Mouse (Mus musculus) neural tube, embryonic 12.5 days (tissue): ENCODE measurements at regions not wholly inside any gene's neighbourhood (a gene's known extent, or its start where the extent isn't known, plus 50 kb on each side); places are given as distances from the start of the nearest gene placed in this dataset.

Experiments used
- ATAC-seq: fragments of 200-750 bp; cut with Nextera tagmentation; 2 replicates; pipeline ENCODE4 v1.8.0; 2017; ENCODE audit warnings: low read depth, mild to moderate bottlenecking, moderate TSS enrichment, moderate library complexity; ENCODE audit not compliant: low FRiP score
- H3K27ac ChIP-seq: fragments of 300-500 bp; sonication (generic); 2 replicates; pipeline ENCODE4 v1.5.1; 2016
- H3K27me3 ChIP-seq: fragments of 300-500 bp; sonication (generic); replicated peaks from 2 replicates; pipeline ENCODE4 v1.6.1; 2016; ENCODE audit warnings: mild to moderate bottlenecking
- H3K36me3 ChIP-seq: fragments of 300-500 bp; sonication (generic); 2 replicates; pipeline ENCODE4 v1.6.1; 2016; ENCODE audit warnings: mild to moderate bottlenecking
- H3K4me1 ChIP-seq: fragments of 300-500 bp; sonication (generic); 2 replicates; pipeline ENCODE4 v1.6.1; 2016
- H3K4me2 ChIP-seq: fragments of 300-500 bp; sonication (generic); replicated peaks from 2 replicates; pipeline ENCODE4 v1.6.1; 2016; ENCODE audit warnings: mild to moderate bottlenecking
- H3K4me3 ChIP-seq: fragments of 300-500 bp; sonication (generic); 2 replicates; pipeline ENCODE4 v1.5.1; 2016
- H3K9ac ChIP-seq: fragments of 300-500 bp; sonication (generic); 2 replicates; pipeline ENCODE4 v1.6.1; 2016; ENCODE audit warnings: mild to moderate bottlenecking
- H3K9me3 ChIP-seq: fragments of 300-500 bp; sonication (generic); 2 replicates; pipeline ENCODE4 v1.6.1; 2016; ENCODE audit warnings: mild to moderate bottlenecking
- WGBS: fragments of 180-500 bp; shearing (Covaris S2); methylation state at CpG from one replicate; pipeline ENCODE4 v1.1.7; 2016; 5-methylcytosine and 5-hydroxymethylcytosine counted together

DNA sequence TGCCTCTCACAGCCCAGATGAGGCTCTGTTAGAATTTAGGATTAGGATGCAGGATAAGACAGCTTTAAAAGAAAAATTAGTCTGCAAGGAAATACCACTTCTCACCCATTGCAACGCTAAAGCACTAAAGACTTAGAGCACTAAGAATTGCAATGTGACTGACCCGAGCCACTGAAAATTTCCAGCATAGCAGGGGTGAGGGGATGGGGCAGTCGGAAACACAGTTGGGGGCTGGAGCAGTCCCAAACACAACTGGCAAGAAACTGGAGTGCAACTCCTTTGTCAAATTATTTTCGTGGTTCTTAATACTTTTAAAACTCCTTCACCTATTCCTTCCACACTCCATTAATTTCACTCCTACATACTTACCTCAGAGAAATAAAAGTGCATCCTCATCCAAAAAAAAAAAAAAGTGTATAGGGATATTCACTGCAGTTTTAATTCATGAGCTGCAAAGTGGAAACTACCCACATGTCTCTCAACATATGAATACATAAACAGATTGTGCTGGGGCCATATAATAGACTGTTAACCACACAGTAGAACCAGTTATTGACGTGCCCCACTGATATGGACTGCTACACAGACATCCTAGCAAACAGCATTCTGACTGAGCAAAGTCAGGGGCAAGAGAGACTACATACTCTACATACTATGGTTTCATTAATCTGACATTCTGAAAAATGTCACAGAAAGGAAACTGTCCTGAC is 210.3 kb upstream of the Btbd3 start:
- H3K9me3 ChIP-seq: no peaks in the 10 kb centered on the region
- no peak overlapping the region for H3K4me2 ChIP-seq
- H3K4me3 ChIP-seq: no peak overlapping the region
- H3K27ac ChIP-seq: no peak overlapping the region
- WGBS: 54% methylated on average over 5 of the region's 5 CpGs
- no peaks in the 10 kb centered on the region for H3K4me1 ChIP-seq
- H3K36me3 ChIP-seq: no peaks in the 10 kb centered on the region
- H3K9ac ChIP-seq: no peak overlapping the region
- no peak for ATAC-seq
- no peaks in the 10 kb centered on the region for H3K27me3 ChIP-seq

DNA sequence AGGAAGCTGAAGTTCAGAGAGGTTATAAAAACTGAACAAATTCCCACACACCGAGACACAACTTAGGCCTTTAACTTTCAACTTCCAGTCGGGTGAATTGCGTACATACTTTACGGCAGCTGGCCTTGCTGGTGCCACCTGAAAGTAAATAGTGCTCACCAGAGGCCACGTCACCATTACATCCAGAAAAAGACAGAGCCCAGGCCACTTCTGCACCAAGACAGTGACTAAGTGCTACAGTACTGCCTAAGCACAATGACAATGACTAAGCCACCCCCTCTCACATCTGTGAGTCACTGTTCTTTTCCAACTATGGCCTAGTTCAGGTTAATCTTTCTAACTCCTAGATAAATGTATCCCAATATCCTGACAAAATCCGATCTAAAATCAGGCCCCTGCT is 215.7 kb upstream of the Btbd3 start:
- no peaks in the 10 kb centered on the region for H3K4me1 ChIP-seq
- no peaks in the 10 kb centered on the region for H3K36me3 ChIP-seq
- H3K9ac ChIP-seq: no peak overlapping the region
- no peaks in the 10 kb centered on the region for H3K9me3 ChIP-seq
- no peak for ATAC-seq
- H3K27me3 ChIP-seq: no peaks in the 10 kb centered on the region
- H3K4me3 ChIP-seq: no peak overlapping the region
- H3K27ac ChIP-seq: no peak overlapping the region
- H3K4me2 ChIP-seq: no peak overlapping the region
- 85% methylated on average over 6 of the region's 6 CpGs for WGBS

GRCm38 (mm10) chr2:138040302-138040701 is 216.1 kb upstream of the Btbd3 start:
- no peak for ATAC-seq
- 79% methylated on average over 5 of the region's 5 CpGs for WGBS

DNA sequence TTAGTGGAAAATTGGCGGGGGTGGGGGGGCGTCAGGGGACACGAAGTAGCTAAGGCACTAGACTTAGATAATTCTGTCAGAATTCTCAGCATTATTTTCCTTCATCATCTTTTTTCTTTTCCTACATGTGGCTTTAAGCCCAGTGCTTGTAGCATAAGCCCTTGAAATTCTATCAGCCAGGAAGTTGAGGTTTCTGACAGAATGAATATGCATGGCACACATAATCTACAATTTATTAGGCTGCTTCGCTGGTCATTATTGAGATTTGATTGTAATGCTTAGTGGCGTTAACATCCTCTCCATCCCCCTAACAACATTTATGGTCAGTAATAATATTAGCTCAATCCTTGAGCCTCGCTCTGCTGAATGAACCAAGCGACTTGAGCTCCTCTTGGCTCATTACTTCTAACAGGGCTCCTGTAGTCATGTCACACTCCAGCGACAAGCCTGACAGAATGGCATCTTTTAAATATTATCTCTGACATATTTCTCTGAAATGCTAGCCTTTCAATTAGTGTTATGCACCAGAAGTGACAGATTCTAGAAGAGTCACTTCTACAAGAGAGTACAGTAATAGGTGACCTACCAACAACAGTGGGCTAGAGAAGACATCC is 222.1 kb upstream of the Btbd3 start:
- Histone ChIP-seq H3K36me3 (no peaks in the 10 kb centered on the region), H3K4me1 (no peaks in the 10 kb centered on the region), H3K27ac (no peak overlapping the region), H3K4me2 (no peak overlapping the region), H3K9ac (no peak overlapping the region), H3K27me3 (no peaks in the 10 kb centered on the region), H3K9me3 (no peaks in the 10 kb centered on the region), H3K4me3 (no peak overlapping the region)
- no peak for ATAC-seq
- whole genome bisulfite sequencing: 82% methylated on average over 8 of the region's 8 CpGs

More at GRCm38 (mm10) chr2:138040302-138040701, 216.1 kb upstream of the Btbd3 start:
- H3K9me3 ChIP-seq: no peaks in the 10 kb centered on the region
- no peak overlapping the region for H3K27ac ChIP-seq
- no peaks in the 10 kb centered on the region for H3K36me3 ChIP-seq
- no peaks in the 10 kb centered on the region for H3K27me3 ChIP-seq
- no peaks in the 10 kb centered on the region for H3K4me1 ChIP-seq
- no peak overlapping the region for H3K4me2 ChIP-seq
- H3K4me3 ChIP-seq: no peak overlapping the region
- no peak overlapping the region for H3K9ac ChIP-seq

DNA sequence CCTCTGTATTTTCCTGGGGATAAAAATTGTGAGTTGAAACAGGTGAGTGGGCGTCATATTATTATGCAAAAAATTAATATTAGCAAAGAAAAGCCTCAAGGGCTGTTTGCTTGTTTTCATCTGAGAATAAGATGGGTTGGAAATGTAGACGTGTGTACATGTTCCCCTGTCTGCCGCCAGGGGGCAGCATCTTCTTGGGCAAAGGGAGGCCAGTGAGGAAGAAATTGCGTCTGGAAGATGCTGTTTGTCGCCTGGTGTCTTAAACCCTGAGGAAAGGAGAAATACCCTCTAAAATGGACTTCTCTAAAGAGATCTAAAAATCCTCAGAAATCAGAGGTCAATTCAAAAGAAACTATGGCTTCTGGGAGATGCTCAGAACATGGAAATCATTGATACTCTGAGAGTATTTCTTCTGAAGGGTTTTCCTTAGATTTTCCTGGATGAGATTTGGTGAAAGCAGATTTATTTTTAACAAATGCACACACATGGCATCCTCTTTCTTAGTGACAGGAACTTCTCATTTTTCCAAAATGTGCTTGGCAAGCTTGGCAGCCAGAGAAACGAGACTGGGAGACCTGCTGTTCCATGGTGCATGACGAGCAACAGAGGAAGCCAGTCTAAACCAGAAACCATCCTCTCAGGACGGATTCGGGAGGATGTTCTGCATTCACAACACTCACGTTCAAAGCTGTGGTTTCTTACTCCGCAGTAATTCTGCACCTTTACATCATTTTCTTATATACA is 222.8 kb upstream of the Btbd3 start:
- no peaks in the 10 kb centered on the region for H3K9me3 ChIP-seq
- no peak overlapping the region for H3K27ac ChIP-seq
- no peaks in the 10 kb centered on the region for H3K27me3 ChIP-seq
- no peak overlapping the region for H3K9ac ChIP-seq
- no peaks in the 10 kb centered on the region for H3K36me3 ChIP-seq
- H3K4me3 ChIP-seq: no peak overlapping the region
- 43% methylated on average over 11 of the region's 11 CpGs for WGBS
- peak; percentile 71; the same call in 1 of the 2 replicates for ATAC-seq
- no peak overlapping the region for H3K4me2 ChIP-seq
- no peaks in the 10 kb centered on the region for H3K4me1 ChIP-seq

GRCm38 (mm10) chr2:138027411-138027810 is 229.0 kb upstream of the Btbd3 start:
- Histone ChIP-seq H3K4me3 (no peak overlapping the region), H3K4me1 (no peaks in the 10 kb centered on the region), H3K27me3 (no peaks in the 10 kb centered on the region), H3K9ac (no peak overlapping the region), H3K36me3 (no peaks in the 10 kb centered on the region), H3K27ac (no peak overlapping the region), H3K9me3 (no peaks in the 10 kb centered on the region), H3K4me2 (no peak overlapping the region)
- 94% methylated on average over 1 of the region's 1 CpGs for WGBS
- ATAC-seq: no peak

DNA sequence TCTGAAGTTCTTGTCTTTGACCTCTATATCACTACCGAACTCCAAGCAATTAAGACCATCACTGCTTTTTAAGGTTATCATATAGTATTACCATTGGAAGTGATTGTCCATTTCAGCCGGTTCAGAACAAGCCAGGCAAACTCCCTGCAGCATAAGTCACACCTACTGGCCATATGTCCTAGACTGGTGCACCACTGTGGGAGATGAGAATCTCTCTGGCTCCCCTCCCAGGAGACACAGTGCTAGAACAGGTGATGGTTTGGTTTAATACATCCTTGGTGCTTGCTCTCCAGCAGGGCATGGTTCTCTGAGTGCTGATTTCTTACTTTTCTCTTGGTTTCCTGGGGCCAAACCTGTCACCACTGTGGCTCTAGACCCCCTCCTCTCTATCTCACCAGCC is 232.8 kb upstream of the Btbd3 start:
- no peak for ATAC-seq
- WGBS: 84% methylated on average over 2 of the region's 2 CpGs
- Histone ChIP-seq H3K9ac (no peak overlapping the region), H3K36me3 (no peaks in the 10 kb centered on the region), H3K9me3 (no peaks in the 10 kb centered on the region), H3K27ac (no peak overlapping the region), H3K27me3 (no peaks in the 10 kb centered on the region), H3K4me1 (no peaks in the 10 kb centered on the region), H3K4me3 (no peak overlapping the region), H3K4me2 (no peak overlapping the region)

GRCm38 (mm10) chr2:137981766-137982165 is 274.6 kb upstream of the Btbd3 start:
- Histone ChIP-seq H3K4me2 (no peak overlapping the region), H3K36me3 (no peaks in the 10 kb centered on the region), H3K27me3 (no peaks in the 10 kb centered on the region), H3K4me1 (no peaks in the 10 kb centered on the region), H3K27ac (no peak overlapping the region), H3K9ac (no peak overlapping the region), H3K9me3 (no peaks in the 10 kb centered on the region), H3K4me3 (no peak overlapping the region)
- no peak for ATAC-seq
- 77% methylated on average over 3 of the region's 3 CpGs for WGBS

- H3K9me3 ChIP-seq: no peaks in the 10 kb centered on the region
- no peaks in the 10 kb centered on the region for H3K36me3 ChIP-seq
- H3K4me3 ChIP-seq: no peak overlapping the region
- no peaks in the 10 kb centered on the region for H3K27me3 ChIP-seq
- H3K9ac ChIP-seq: no peak overlapping the region
- H3K27ac ChIP-seq: no peak overlapping the region
- no peak overlapping the region for H3K4me2 ChIP-seq
- no peaks in the 10 kb centered on the region for H3K4me1 ChIP-seq
- ATAC-seq: peak; percentile 71; the same call in 1 of the 2 replicates
- 62% methylated on average over 4 of the region's 4 CpGs for WGBS
Observed at GRCm38 (mm10) chr2:137977767-137978166, 278.6 kb upstream of the Btbd3 start.

DNA sequence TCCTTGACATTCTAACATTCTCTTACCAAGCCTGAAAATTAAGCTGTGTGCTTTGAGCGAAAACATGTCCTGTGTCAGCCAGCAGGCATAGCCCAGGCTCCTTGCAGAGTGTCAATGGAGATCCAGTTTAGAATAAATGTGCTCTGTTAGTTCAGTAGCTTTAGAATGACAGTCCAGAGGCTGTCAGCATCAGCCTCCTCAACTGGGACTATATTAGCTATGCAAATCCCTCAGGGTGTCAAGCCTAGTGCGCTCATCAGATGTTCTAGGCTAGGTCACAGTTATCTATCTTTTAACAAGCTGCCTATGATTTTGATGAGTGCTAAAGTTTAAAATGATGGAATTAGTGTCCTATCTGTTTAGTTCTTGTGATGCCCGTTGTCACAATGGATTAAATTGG is 281.7 kb upstream of the Btbd3 start:
- no peaks in the 10 kb centered on the region for H3K9me3 ChIP-seq
- H3K4me2 ChIP-seq: no peak overlapping the region
- 84% methylated on average over 3 of the region's 3 CpGs for WGBS
- no peak overlapping the region for H3K4me3 ChIP-seq
- ATAC-seq: no peak
- no peaks in the 10 kb centered on the region for H3K4me1 ChIP-seq
- H3K27me3 ChIP-seq: no peaks in the 10 kb centered on the region
- no peak overlapping the region for H3K27ac ChIP-seq
- H3K36me3 ChIP-seq: no peaks in the 10 kb centered on the region
- no peak overlapping the region for H3K9ac ChIP-seq

GRCm38 (mm10) chr2:137969156-137969555 is 287.2 kb upstream of the Btbd3 start:
- no peak for ATAC-seq
- H3K9ac ChIP-seq: no peak overlapping the region

DNA sequence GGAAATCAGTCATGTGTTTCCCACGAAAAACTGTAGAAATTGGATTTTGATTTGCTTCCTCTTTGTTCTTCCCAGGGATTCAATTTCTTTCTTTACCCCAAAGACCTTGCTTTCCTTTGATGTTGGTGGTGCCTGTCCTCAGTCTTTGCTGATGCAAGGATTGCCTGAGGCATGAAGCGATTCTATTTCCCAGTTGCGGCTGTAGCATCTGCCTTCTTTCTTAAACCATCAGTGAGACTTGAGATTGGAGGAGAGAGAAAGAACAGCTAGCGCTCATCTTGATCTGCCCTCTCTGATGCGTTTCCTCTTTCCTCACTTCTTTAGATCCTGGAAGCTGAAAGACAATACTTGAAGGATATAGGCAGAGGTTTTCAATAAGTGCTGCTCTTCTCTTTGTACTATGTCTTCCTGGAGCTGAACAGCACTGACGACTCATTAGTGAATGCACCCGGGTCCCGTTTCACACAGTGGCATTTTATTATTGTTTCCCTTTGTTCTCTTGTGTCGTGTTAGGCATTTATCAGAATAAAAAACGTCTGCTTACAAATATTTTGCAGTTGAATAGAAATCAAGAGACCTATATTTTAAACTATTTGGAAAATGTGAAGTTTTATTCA is 289.8 kb upstream of the Btbd3 start:
- H3K36me3 ChIP-seq: no peaks in the 10 kb centered on the region
- H3K4me3 ChIP-seq: no peak overlapping the region
- no peaks in the 10 kb centered on the region for H3K9me3 ChIP-seq
- H3K4me1 ChIP-seq: no peaks in the 10 kb centered on the region
- 32% methylated on average over 10 of the region's 10 CpGs for WGBS
- H3K4me2 ChIP-seq: peak overlapping the region; percentile 22; the same call in 1 of the 2 replicates
- ATAC-seq: 0 out of 2 replicates have a peak, but pooled peaks have one; percentile 50
- H3K27me3 ChIP-seq: no peaks in the 10 kb centered on the region
- no peak overlapping the region for H3K9ac ChIP-seq
- H3K27ac ChIP-seq: no peak overlapping the region

More at GRCm38 (mm10) chr2:137969156-137969555, 287.2 kb upstream of the Btbd3 start:
- 82% methylated on average over 4 of the region's 4 CpGs for WGBS
- Histone ChIP-seq H3K4me1 (no peaks in the 10 kb centered on the region), H3K36me3 (no peaks in the 10 kb centered on the region), H3K4me2 (no peak overlapping the region), H3K27ac (no peak overlapping the region), H3K27me3 (no peaks in the 10 kb centered on the region), H3K9me3 (no peaks in the 10 kb centered on the region), H3K4me3 (no peak overlapping the region)
